Mouse (Mus musculus) midbrain, embryonic 15.5 days (tissue): ENCODE data around the gene Olfr433. TPM values are rescaled to one million over a fixed set of nuclear protein-coding genes. Genes with fewer than 3 reads are reported as not detected.
"Not testable (repeated sequence)": the region's sequence is repeated elsewhere in the genome, so short reads cannot be mapped to it uniquely, and the experiment has no call there.

Experiments
- ATAC-seq: fragments of 200-750 bp; cut with Nextera tagmentation; replicated peaks from 2 replicates; pipeline ENCODE4 v1.8.0; 2017; ENCODE audit warnings: moderate TSS enrichment
- H3K27ac ChIP-seq: fragments of 300-500 bp; sonication (generic); 2 replicates; pipeline ENCODE4 v1.5.1; 2015; ENCODE audit warnings: mild to moderate bottlenecking, inconsistent platforms
- H3K27me3 ChIP-seq: fragments of 300-500 bp; sonication (generic); replicated peaks from 2 replicates; pipeline ENCODE4 v1.6.1; 2015; ENCODE audit warnings: inconsistent platforms
- H3K36me3 ChIP-seq: fragments of 300-500 bp; sonication (generic); replicated peaks from 2 replicates; pipeline ENCODE4 v1.6.1; 2015; ENCODE audit warnings: inconsistent platforms
- H3K4me1 ChIP-seq: fragments of 300-500 bp; sonication (generic); 2 replicates; pipeline ENCODE4 v1.6.1; 2015; ENCODE audit warnings: inconsistent platforms
- H3K4me2 ChIP-seq: fragments of 300-500 bp; sonication (generic); 2 replicates; pipeline ENCODE4 v1.6.1; 2015; ENCODE audit warnings: inconsistent platforms, mild to moderate bottlenecking, moderate library complexity
- H3K4me3 ChIP-seq: fragments of 300-500 bp; sonication (generic); 2 replicates; pipeline ENCODE4 v1.5.1; 2015; ENCODE audit warnings: mild to moderate bottlenecking, inconsistent platforms
- H3K9ac ChIP-seq: fragments of 300-500 bp; sonication (generic); 2 replicates; pipeline ENCODE4 v1.6.1; 2015; ENCODE audit warnings: mild to moderate bottlenecking, inconsistent platforms
- H3K9me3 ChIP-seq: fragments of 300-500 bp; sonication (generic); 2 replicates; pipeline ENCODE4 v1.6.1; 2016; ENCODE audit warnings: inconsistent platforms
- WGBS: fragments of 180-500 bp; shearing (Covaris S2); methylation state at CpG from one replicate; pipeline ENCODE4 v1.1.7; 2015; ENCODE audit warnings: mixed read lengths; 5-methylcytosine and 5-hydroxymethylcytosine counted together
- polyA plus RNA-seq: library from polyadenylated mRNA; unstranded; fragments of >200 nt; fragmentation: Nextera tagmentation; extraction: Ambion mirVana; gene quantifications from 2 replicates; pipeline ENCODE4 v1.2.1, GENCODE M21; 2015

Gene Olfr433
- not detected in 2 replicates for polyA plus RNA-seq

GRCm38 (mm10) chr1:174040523-174041177 is at the start of gene Olfr433:
Gene Olfr433, plus strand, starts transcription at chr1:174040705.
- H3K27me3 ChIP-seq = no peaks in the 10 kb centered on the region
- H3K9ac ChIP-seq = no peak within 1 kb of the TSS
- H3K4me1 ChIP-seq = no peaks in the 10 kb centered on the region
- H3K36me3 ChIP-seq = no peaks in the 10 kb centered on the region
- ATAC-seq = no peak
- 87% methylated on average over 7 of the region's 7 CpGs for WGBS
- no peaks in the 10 kb centered on the region for H3K9me3 ChIP-seq
- no peak within 1 kb of the TSS for H3K4me2 ChIP-seq
- no peak within 1 kb of the TSS for H3K4me3 ChIP-seq
- no peak within 1 kb of the TSS for H3K27ac ChIP-seq

GRCm38 (mm10) chr1:173995003-173995402 is 45.5 kb upstream of the Olfr433 start:
- no peak for ATAC-seq
- Histone ChIP-seq H3K4me2 (no peak overlapping the region), H3K4me1 (no peaks in the 10 kb centered on the region), H3K27ac (no peak overlapping the region), H3K36me3 (no peaks in the 10 kb centered on the region), H3K27me3 (no peaks in the 10 kb centered on the region), H3K4me3 (no peak overlapping the region), H3K9ac (no peak overlapping the region), H3K9me3 (no peaks in the 10 kb centered on the region)
- WGBS = 86% methylated on average over 4 of the region's 4 CpGs

DNA sequence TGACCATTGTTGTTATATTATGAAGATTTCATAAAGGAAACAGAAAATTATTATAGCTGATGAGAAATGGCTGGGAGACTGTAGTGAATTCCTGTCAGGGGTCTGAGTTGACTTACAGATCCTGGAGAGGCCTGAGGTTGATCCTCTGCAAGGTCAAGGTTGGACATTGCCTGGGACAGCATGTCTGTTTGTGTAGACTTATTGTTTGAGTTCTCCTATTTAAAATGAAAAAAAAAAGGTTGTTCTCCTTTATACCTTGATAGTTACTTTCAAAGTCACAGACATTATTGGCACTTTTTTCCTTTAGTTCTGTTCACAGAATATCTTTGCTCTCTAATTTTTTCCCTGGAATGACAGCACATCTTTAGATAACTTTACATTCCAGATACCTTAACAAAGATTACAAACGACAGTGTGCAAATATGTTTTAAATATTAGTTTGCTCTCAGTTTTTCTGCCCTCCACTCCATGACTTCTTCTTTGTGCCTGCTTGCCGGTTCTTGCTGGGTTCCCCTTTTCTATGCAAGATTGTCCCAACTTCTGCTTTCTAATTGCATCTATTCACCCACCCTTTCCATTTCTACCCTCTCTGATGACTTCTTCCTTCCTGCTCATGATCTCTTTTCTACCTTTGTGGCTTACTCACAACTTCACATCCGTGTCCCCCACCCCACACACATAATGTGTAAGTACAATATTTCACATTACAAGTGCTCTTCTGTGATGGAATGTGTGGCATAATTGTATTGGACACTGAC is 36.0 kb upstream of the Olfr433 start:
- H3K27ac ChIP-seq, H3K27me3 ChIP-seq, H3K4me2 ChIP-seq, H3K36me3 ChIP-seq, H3K4me3 ChIP-seq, H3K9me3 ChIP-seq, ATAC-seq, H3K4me1 ChIP-seq, H3K9ac ChIP-seq: not testable (repeated sequence)
- WGBS = 85% methylated on average over 2 of the region's 3 CpGs

- ATAC-seq, H3K27me3 ChIP-seq, H3K27ac ChIP-seq, H3K9me3 ChIP-seq, H3K36me3 ChIP-seq, H3K4me2 ChIP-seq, H3K4me1 ChIP-seq, H3K9ac ChIP-seq, H3K4me3 ChIP-seq: not testable (repeated sequence)
These were observed 33.5 kb upstream of the Olfr433 start for GRCm38 (mm10) chr1:174007050-174007449.

DNA sequence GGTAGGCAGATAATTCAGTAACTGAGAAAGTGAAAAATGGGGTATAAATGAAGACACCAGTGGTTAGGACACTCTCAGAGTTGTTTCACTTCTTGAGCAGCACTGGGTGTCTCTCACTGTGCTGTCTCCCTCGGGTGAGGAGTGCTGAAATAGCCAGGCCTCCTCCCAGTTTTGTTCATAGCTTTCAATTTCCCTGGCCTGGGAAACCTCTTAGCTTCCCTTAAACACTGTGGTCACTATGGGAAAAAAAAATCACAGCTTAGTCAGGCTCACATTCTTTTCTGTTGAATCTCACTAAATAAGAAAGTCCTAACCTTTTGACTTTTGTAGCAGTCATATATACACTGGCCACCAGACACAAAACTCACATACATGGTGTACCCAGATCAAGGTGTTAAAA is 8.8 kb upstream of the Olfr433 start, which contains the start of gene Ifi205:
Gene Ifi205, minus strand, starts transcription at position 113 of the 400 bp plus-strand sequence.
- Histone ChIP-seq H3K4me2 (no peak within 1 kb of the TSS), H3K9ac (no peak within 1 kb of the TSS), H3K4me3 (no peak within 1 kb of the TSS), H3K9me3 (no peaks in the 10 kb centered on the region), H3K36me3 (no peaks in the 10 kb centered on the region), H3K27me3 (no peaks in the 10 kb centered on the region), H3K4me1 (no peaks in the 10 kb centered on the region), H3K27ac (no peak within 1 kb of the TSS)
- ATAC-seq = no peak
- WGBS = 41% methylated on average over 1 of the region's 1 CpGs

DNA sequence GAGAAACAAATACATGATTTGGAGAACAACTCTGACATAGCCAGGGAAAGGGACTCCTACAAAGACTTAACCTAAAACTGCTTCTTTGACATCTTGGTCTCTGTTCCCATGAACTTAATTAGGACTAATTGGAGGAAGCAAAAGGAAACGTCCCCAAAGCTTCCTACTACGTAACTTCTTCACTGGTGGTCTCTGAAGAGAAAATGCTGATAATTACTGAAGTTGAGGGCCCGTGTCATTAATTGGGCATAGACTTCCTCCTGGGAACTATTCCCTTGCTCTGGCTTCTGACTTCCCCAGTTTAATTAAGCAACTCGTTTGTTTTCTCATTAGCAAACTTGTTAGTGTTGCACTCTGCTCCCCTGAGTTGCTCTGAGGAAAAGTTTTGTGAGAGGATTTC is 4.7 kb upstream of the Olfr433 start:
- Histone ChIP-seq H3K36me3 (no peaks in the 10 kb centered on the region), H3K27me3 (no peaks in the 10 kb centered on the region), H3K9me3 (no peaks in the 10 kb centered on the region), H3K4me1 (no peaks in the 10 kb centered on the region), H3K4me2 (no peak overlapping the region), H3K9ac (no peak overlapping the region), H3K4me3 (no peak overlapping the region), H3K27ac (no peak overlapping the region)
- ATAC-seq = no peak
- WGBS = 71% methylated on average over 4 of the region's 4 CpGs

DNA sequence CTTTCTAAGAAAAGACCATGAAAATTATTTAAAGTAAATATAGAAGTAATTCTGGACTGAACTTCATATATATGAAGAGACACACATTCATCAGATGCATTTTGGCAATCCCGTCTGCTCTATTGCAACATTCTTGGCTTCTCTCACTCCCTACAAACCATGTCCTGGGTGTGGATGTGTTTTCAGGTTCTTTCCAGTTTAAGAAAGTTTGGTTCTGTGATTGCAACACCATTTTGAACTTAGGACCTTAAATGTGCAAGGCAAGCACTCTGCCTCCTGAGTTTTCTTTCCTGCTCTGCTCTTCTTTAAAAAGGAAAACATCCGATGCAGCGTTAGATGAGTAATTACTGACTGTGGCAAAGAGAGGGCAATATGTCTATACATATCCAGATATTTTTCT is 2.0 kb upstream of the Olfr433 start:
- Histone ChIP-seq H3K9me3 (no peaks in the 10 kb centered on the region), H3K9ac (no peak overlapping the region), H3K4me1 (no peaks in the 10 kb centered on the region), H3K36me3 (no peaks in the 10 kb centered on the region), H3K27me3 (no peaks in the 10 kb centered on the region), H3K27ac (no peak overlapping the region), H3K4me2 (no peak overlapping the region), H3K4me3 (no peak overlapping the region)
- WGBS = 94% methylated on average over 3 of the region's 3 CpGs
- ATAC-seq = no peak

DNA sequence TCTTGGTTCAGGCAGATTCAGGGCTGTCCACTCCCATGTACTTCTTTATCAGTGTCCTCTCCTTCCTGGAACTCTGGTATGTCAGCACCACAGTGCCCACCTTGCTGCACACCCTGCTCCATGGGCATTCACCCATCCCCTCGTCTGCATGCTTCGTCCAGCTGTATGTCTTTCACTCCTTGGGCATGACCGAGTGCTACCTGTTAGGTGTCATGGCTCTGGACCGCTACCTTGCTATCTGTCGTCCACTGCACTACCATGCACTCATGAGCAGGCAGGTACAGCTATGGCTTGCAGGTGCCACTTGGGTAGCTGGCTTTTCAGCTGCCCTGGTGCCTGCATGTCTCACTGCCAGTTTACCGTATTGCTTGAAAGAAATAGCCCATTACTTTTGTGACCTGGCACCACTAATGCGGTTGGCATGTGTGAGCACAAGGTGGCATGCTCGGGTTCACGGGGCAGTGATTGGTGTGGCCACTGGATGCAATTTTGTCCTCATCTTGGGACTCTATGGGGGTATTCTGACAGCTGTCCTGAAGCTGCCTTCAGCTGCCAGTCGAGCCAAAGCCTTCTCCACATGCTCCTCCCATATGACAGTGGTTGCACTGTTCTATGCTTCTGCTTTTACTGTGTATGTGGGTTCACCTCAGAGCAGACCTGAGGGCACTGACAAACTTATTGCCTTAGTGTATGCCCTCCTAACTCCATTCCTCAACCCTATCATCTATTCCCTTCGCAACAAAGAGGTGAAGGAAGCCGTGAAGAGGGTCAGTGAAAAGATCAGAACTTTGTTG is 1.8 kb downstream of the Olfr433 start:
- not testable (repeated sequence) for H3K36me3 ChIP-seq, ATAC-seq, H3K27me3 ChIP-seq, H3K9ac ChIP-seq, H3K4me1 ChIP-seq, H3K4me3 ChIP-seq, H3K4me2 ChIP-seq, H3K27ac ChIP-seq, H3K9me3 ChIP-seq
- 90% methylated on average over 12 of the region's 12 CpGs for WGBS

- no peaks in the 10 kb centered on the region for H3K27me3 ChIP-seq
- no peak overlapping the region for H3K9ac ChIP-seq
- 80% methylated on average over 2 of the region's 2 CpGs for WGBS
- H3K36me3 ChIP-seq = no peaks in the 10 kb centered on the region
- H3K27ac ChIP-seq = no peak overlapping the region
- no peak overlapping the region for H3K4me3 ChIP-seq
- no peak for ATAC-seq
- H3K4me1 ChIP-seq = no peaks in the 10 kb centered on the region
- H3K4me2 ChIP-seq = no peak overlapping the region
- no peaks in the 10 kb centered on the region for H3K9me3 ChIP-seq
These were observed 3.9 kb downstream of the Olfr433 start for GRCm38 (mm10) chr1:174044431-174044830.

GRCm38 (mm10) chr1:174048227-174048626 is 7.7 kb downstream of the Olfr433 start:
- not testable (repeated sequence) for H3K36me3 ChIP-seq, H3K27ac ChIP-seq, H3K9ac ChIP-seq, ATAC-seq, H3K27me3 ChIP-seq, H3K4me1 ChIP-seq, H3K4me2 ChIP-seq, H3K9me3 ChIP-seq, H3K4me3 ChIP-seq
- WGBS = 84% methylated on average over 6 of the region's 6 CpGs

DNA sequence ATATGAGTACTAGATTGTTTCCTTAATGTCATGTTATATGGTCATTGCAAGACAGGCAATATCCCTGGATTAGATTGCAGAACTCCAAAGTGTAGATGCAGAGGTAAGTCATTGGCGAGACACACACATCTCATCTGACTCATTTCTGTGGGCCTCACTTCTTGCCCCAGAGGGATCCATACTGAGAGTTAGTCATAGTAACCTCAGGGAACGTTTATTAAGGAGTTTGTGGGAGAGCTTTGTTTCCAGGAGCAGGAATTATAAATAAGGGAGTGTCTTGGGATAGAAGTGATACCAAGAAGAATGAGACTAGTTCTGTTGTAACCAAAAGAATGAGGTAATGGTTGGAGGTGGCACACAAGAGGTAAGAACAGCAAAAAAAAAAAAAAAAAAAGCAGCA is 8.4 kb downstream of the Olfr433 start, which contains the start of gene Olfr432:
Gene Olfr432, plus strand, starts transcription at position 313 of the 400 bp plus-strand sequence.
- Histone ChIP-seq H3K9me3 (no peaks in the 10 kb centered on the region), H3K4me1 (no peaks in the 10 kb centered on the region), H3K27me3 (no peaks in the 10 kb centered on the region), H3K9ac (no peak within 1 kb of the TSS), H3K4me3 (no peak within 1 kb of the TSS), H3K4me2 (no peak within 1 kb of the TSS), H3K27ac (no peak within 1 kb of the TSS), H3K36me3 (no peaks in the 10 kb centered on the region)
- ATAC-seq = no peak
- WGBS = 71% methylated on average over 2 of the region's 2 CpGs

GRCm38 (mm10) chr1:174049357-174049756 is 8.9 kb downstream of the Olfr433 start:
- H3K4me3 ChIP-seq, H3K27ac ChIP-seq, H3K27me3 ChIP-seq, H3K4me1 ChIP-seq, H3K4me2 ChIP-seq, H3K9ac ChIP-seq, ATAC-seq, H3K36me3 ChIP-seq, H3K9me3 ChIP-seq: not testable (repeated sequence)
- WGBS = 87% methylated on average over 4 of the region's 4 CpGs
